Mouse (Mus musculus): ENCODE results near the gene Rnf43.

Gene Rnf43

GRCm38 (mm10) chr11:87747312-87747711 lies 84.8 kb downstream of the Rnf43 start:
- DNase-seq (ENCODE audit: low spot score): no peak

- no peak for DNase-seq (ENCODE audit: low spot score)
Measured at GRCm38 (mm10) chr11:87747716-87748115, 85.2 kb downstream of the Rnf43 start.

- no peak for DNase-seq (ENCODE audit: low spot score)
Measured at GRCm38 (mm10) chr11:87748132-87749119, 85.9 kb downstream of the Rnf43 start.

DNA sequence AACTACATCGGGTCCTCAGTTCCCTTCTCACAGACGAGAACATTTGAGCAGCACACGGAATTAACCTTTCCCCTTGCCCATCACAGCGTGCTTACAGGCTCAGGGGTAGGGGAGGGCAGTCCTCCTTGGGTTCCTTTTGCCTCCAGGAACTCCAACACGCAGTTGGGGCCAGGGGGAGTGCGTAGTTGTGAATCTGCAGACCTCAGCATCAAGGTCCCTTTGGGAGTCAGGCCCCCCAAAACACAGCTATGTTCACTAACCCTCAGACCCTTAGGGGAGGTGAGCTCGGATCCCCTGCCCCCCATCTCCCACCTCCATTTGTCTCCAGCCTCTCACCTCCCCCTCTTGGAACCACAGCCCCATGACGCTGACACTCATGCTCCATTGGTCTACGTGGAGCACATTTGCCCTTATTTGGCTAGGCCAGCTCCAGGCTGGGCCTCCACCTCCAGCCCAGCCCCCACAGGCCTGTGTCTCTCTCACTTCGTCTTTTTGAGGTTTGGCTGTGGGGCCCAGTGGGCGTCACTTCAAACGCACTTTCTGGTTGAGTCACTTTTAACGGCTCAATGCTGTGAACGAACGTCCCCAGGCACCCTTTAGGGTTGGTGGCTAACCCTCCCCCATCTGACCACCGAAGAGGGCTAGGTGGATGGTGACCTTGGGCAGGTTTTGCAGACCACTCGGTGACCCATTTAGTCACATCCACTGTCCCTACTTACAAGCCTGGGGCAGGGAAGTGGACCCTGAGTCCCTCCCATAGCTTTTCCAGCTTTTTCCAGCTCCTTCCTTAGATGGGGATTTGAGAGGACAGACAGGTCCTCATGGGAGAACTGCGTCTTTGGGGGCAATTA lies 86.9 kb downstream of the Rnf43 start:
- peak; percentile 73 for DNase-seq (ENCODE audit: low spot score)

DNA sequence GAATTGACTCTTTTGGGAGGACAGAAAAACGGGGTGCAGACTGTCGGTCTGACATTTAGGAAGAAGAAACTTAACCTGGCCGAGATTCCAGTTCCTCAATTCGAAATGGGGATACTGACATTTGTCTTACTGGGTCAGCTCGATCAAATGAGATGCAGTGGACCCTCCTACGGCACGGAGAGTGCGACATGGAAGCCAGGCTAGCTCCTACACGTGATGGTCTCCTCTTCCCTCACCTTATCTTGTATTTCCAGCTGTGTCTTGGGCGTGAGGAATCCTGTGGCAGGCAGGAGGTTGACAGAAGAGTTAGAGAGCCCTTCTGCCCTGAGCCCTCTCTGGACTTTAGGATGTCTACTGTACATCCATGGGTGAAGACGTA lies 87.5 kb downstream of the Rnf43 start:
- DNase-seq (ENCODE audit: low spot score): no peak

DNA sequence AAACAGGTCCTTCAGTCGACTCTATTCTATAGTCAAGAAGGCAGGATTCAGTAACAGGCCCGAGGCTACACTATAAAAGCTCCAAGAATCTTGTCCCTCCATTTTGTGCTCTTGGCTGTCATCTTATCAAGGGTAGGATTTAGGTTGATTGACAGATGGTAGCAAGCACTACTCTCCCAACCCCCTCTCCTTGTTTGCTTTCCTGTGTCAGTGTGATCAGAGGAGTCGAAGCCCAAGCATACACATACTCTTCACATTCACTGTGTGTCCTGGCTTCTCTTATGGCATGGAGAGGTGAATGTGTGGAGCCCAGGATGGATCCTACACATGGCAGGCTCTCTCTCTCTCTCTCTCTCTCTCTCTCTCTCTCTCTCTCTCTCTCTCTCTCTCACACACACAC lies 88.0 kb downstream of the Rnf43 start:
- DNase-seq (ENCODE audit: low spot score): no peak

DNA sequence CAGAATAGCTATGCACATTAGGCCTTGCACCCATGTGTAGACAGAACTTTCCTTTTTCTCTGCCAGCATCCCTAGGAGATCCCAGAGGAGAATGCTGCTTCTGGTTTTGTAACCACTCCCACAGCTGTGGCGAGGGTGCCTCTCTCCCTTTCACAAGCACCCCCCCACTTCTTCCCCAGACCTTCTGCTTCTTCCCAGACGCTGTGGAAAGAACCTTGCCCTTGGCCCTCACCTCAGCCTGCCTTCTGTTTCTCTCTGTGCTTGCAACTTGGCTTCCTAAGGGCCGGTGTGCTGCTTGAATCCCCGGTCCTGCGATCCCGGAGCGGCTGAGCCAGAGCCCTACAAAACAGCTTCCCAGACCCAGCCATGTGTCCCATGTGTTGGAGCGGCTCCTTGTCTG lies 88.5 kb downstream of the Rnf43 start:
- no peak for DNase-seq (ENCODE audit: low spot score)

DNA sequence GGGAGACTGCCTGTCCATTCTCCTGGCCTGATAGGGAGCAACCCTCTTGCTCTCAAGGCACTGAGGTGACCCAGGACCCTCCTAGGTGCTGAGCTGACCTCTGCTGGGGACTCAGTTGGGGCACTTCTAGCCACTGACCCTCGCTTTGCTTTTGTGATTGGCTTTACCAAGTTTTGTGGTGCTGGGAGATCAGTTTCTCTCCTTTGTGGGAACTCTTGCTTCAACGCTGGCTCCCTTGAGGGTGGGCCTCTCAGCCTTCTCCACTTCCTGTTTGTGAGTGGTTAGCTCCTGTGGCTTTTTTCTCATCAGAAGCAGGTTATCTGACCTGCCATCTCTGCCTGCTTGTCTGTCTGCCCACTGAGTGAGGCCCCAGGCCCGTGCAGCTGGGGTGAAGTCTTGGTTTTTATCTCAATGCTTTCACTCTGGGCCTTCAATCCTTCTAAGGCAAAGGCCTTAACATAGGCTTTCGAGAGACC lies 89.0 kb downstream of the Rnf43 start:
- DNase-seq (ENCODE audit: low spot score): no peak

DNA sequence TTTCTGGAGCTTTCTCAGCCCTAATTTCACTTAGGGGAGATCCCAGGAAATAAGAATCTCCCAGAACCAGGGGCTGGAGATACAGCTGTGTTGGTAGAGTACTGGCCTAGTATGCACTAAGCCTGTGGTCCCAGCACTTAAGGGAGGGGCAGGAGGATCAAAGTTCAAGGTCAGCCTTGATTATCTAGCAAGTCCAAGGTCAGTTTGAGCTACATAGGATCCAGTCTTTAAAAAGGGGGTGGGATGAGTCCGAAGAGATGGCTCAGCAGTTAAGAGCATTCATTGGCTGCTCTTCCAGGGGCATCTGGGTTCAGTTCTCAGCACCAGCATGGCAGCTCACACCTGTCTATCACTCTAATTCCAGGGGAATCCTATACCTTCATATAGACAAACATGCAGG lies 89.8 kb downstream of the Rnf43 start:
- no peak for DNase-seq (ENCODE audit: low spot score)

GRCm38 (mm10) chr11:87753255-87753654 lies 90.7 kb downstream of the Rnf43 start:
- no peak for DNase-seq (ENCODE audit: low spot score)

DNA sequence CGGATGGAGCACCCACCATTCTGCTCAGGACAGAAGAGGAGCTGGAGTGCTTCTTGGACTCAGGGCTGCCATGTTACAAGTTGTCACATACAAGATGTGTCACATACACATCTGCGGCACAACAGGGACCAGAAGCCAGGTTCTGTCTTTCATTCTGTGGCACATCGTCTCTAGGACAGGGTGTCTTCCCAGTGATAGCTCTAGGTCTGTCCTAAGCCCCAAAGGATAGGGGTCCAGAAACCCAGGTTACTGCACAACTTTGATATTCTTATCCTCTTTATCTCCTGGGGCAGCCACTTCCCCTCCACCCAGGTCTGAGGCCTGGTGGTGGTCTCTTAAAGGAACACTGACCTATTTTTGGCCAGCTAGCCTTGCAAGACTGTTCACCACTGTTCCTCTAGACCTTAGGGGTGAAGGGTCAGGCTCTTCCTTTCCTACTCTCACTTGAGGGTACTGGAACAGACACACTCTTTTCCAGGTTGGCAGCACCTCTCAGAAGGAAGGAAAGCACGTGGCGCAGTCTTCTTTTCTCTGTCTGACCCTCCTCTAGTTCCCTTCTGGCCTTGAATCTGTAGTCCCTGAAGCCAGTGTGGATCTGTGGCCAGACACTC lies 91.5 kb downstream of the Rnf43 start:
- DNase-seq (ENCODE audit: low spot score): no peak

DNA sequence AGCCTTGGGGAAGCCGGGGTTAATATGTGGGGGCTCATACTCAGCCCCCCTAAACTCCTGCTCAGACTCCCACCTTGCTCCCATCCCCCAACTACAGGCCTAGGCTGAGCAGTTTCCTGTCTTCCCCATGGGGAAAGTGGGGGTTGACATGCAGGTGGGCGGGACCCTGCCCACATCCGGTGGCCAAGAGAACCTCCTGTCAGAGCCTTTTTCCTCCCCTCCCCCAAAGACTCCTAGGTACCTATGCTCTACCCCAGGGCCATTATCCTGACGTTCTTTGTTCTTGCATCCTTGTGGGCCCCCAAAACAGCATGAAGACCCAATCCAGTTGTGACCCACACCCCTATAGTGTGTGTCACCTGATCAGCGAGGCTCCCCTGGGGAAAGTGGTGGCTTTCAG lies 92.1 kb downstream of the Rnf43 start:
- DNase-seq (ENCODE audit: low spot score): no peak

- peak; percentile 74 for DNase-seq (ENCODE audit: low spot score)
Measured at GRCm38 (mm10) chr11:87755360-87756017, 93.0 kb downstream of the Rnf43 start.

DNA sequence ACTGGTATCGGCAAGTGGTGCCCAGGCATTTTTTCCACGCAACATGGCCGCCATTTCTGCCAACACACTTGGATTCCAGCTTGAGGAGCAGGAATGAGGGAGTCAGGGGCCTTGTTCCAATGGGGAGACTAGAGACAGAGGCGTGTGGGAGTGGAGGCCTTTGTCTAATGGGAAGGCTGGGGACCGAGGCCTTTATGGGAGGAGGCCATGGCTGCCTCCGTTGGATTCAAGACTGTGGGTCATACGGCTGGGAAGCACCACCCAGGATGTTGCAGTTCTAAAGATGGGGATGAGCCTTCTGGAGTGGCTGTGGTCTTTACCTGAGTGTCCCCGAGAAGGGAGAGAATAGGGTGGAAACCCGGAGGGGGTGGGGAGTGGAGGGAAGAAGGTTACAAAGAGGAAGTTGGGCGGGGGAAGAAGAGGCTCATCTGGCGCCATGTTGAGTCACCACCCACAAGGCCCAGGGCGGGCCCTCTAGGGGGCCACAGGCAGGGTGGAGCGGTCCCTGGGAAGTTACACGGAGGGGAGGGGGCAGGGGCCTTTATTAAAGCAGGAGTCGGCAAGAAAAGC lies 93.8 kb downstream of the Rnf43 start:
- DNase-seq (ENCODE audit: low spot score): peak; percentile 48

GRCm38 (mm10) chr11:87757001-87757954 lies 94.8 kb downstream of the Rnf43 start:
- DNase-seq (ENCODE audit: low spot score): no peak

DNA sequence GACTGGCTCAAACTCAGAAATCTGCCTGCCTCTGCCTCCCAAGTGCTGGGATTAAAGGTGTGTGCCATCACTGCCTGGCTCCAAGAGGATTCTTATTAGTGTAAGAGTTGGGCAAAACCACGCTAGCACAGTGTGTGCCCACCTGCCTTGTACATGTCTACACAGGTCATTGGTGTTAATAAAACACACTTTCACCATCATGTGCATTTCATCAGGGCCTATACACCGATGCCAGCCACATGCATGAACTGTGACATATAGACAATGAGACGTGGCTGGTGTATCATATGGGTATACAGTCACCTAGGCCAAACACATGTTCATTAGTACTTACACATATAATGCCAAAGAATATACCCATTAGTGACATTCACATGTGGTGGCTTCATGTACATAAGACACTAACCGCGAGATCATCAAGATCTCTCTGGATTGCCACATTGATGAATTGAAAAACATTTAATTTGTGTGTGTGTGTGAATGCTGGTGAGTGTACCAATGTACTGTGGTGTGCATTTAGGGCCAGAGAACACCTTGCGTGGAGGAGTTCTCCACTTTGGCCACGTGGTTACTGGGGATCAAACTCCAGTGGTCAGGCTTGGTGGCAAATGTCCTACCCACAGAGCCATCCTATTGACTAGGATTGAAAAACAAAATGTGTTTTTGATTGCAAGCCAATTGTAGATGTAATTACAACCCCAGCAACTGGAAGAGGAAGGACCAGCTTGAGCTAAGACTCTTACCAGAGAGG lies 95.8 kb downstream of the Rnf43 start:
- DNase-seq (ENCODE audit: low spot score): no peak

DNA sequence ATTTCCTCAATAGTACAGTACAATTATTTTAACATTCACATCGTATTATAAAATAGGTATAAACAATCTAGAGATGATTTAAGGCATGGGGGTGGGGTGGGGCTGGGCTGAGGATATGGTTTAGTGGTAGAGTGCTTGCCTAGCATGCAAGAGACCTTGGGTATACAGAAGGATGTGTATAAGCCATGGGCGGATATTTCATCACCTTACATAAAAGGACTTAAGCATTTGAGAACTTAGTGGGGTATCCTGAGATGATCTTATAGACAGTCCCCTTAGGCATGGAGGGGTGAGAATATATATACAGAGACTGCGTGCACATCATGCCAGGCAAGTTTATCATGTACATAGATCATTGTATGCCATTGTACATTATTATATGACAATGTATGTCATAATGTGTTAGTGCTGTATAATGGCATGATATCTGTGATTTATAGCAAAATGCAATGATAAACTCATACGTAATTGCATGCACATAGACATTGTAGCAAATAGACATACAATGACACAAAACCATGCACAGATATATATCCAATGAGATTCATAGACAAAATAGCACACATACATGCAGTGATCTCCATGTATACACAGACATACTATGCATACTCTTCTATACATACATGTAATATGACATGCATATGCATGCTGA lies 96.6 kb downstream of the Rnf43 start:
- no peak for DNase-seq (ENCODE audit: low spot score)

DNA sequence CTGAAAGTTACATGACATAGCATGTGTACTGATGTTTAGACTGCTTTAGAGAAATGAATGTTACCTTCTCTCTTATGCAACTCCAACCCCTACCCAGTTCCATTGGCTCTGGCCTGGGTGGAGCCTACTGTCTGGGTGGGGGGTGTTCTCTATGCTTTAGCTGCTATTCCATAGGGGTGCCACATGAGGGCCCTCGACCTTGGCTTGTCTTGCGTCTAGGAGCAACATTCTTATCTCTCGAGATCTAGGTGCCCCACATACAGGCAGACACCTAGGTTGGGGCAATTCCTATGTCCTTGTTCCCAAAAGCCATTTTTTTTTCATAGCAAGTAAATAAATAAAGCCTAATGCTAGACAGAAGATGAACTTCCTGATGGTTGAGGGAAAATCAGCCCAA lies 97.1 kb downstream of the Rnf43 start:
- peak; percentile 52 for DNase-seq (ENCODE audit: low spot score)

All from layer of hippocampus, adult 11-12 months (tissue).